Comparison of ENCODE assay signal across 14 mouse cellular contexts in genomic region chr11:6468541-6468940, GRCm38 (mm10). TPM values are rescaled to one million over a fixed set of nuclear protein-coding genes. Genes with fewer than 3 reads are reported as not detected.
DNase-seq lines count a peak whose midpoint lies in the region; ATAC-seq lines count a peak whose summit lies in the region.
"Had no signal": no experiment of that assay in that cellular context is flagged by ENCODE, and none has a peak within 500 bp of the region (broad histone marks: within the 10 kb centered on the region; RNA-seq: fewer than 3 reads in every experiment).

No protein-coding gene starts in this region.

- no peaks in the 10 kb centered on the region for H3K27me3 ChIP-seq in embryonic facial prominence, embryonic 14.5 days (replicated peaks; ENCODE audit: control insufficient read depth, insufficient read depth, low read length)
- H3K27me3 ChIP-seq in embryonic facial prominence, embryonic 10.5 days (replicated peaks; ENCODE audit: low read depth, poor library complexity, severe bottlenecking): no peaks in the 10 kb centered on the region
- H3K27me3 ChIP-seq: megakaryocyte, embryonic 14.5 days had no signal

- H3K36me3 ChIP-seq in embryonic facial prominence, embryonic 14.5 days (ENCODE audit: control insufficient read depth, insufficient read depth, low read length): peaks cover 36% of the 10 kb centered on the region
- H3K36me3 ChIP-seq in embryonic facial prominence, embryonic 10.5 days (replicated peaks): peaks cover 88% of the 10 kb centered on the region

- H3K4me3 ChIP-seq in embryonic facial prominence, embryonic 14.5 days (ENCODE audit: low read depth, low read length): no peak overlapping the region
- no peak overlapping the region for H3K4me3 ChIP-seq in embryonic facial prominence, embryonic 10.5 days
- H3K4me3 ChIP-seq: megakaryocyte, embryonic 14.5 days had no signal

- H3K27ac ChIP-seq in embryonic facial prominence, embryonic 14.5 days (replicated peaks; ENCODE audit: low read depth, low read length): no peak overlapping the region
- no peak overlapping the region for H3K27ac ChIP-seq in embryonic facial prominence, embryonic 10.5 days (replicated peaks)

- WGBS in embryonic facial prominence, embryonic 14.5 days: 63% methylated on average over 2 of the region's 2 CpGs
- 89% methylated on average over 2 of the region's 2 CpGs for WGBS in embryonic facial prominence, embryonic 10.5 days

- no peak for DNase-seq in embryonic facial prominence, embryonic 14.5 days (ENCODE audit: low spot score)
- DNase-seq in embryonic facial prominence, embryonic 10.5 days (ENCODE audit: low spot score): no peak
- DNase-seq in kidney, adult 9 months: peak; percentile 37
- DNase-seq in kidney, adult 18-20 months: no peak
- DNase-seq in ovary, postnatal 36 days (ENCODE audit: low spot score): peak; percentile 23
- DNase-seq in ovary, postnatal 10 days (ENCODE audit: low spot score): no peak
- DNase-seq in layer of hippocampus, adult 11-12 months (ENCODE audit: low spot score): no peak
- no peak for DNase-seq in layer of hippocampus, postnatal 14 days (ENCODE audit: low spot score in 2 of 2)
- DNase-seq: cerebellum, adult 11-12 months; heart, postnatal 10 days; layer of hippocampus, postnatal 36 days; lung, adult 2 months; thymus, adult 18-20 months had no signal

- H3K9me3 ChIP-seq in embryonic facial prominence, embryonic 14.5 days (ENCODE audit: control insufficient read depth, low read length): no peaks in the 10 kb centered on the region
- no peaks in the 10 kb centered on the region for H3K9me3 ChIP-seq in embryonic facial prominence, embryonic 10.5 days
- H3K9me3 ChIP-seq: megakaryocyte, embryonic 14.5 days had no signal

- no peak for ATAC-seq in embryonic facial prominence, embryonic 14.5 days (ENCODE audit: low read depth)

- 0 out of 2 replicates have a peak overlapping the region, but pooled peaks have one; percentile 4 for H3K4me2 ChIP-seq in embryonic facial prominence, embryonic 14.5 days (ENCODE audit: low read depth, low read length)

- H3K4me1 ChIP-seq in embryonic facial prominence, embryonic 14.5 days (ENCODE audit: control insufficient read depth, insufficient read depth, low read length): peaks cover 35% of the 10 kb centered on the region
- peaks cover 41% of the 10 kb centered on the region for H3K4me1 ChIP-seq in embryonic facial prominence, embryonic 10.5 days

- no peak overlapping the region for H3K9ac ChIP-seq in embryonic facial prominence, embryonic 14.5 days (ENCODE audit: low read depth, low read length)

RNA-seq across cellular contexts. Expression of gene Purb, which starts 7.2 kb away (rescaled TPM):
- polyA plus RNA-seq in embryonic facial prominence, embryonic 14.5 days (2014; fragmentation: Nextera tagmentation; extraction: Ambion mirVana): 28.8 and 29.2 TPM in 2 replicates
- polyA plus RNA-seq in embryonic facial prominence, embryonic 10.5 days (2016; fragmentation: Nextera tagmentation; extraction: Ambion mirVana): 17.5 and 17.7 TPM in 2 replicates
- 100 to 1,000 TPM; 258 to 283 TPM for total RNA-seq in layer of hippocampus, postnatal 14 days (2021)

RNA-seq across cellular contexts. Expression of gene H2afv, which starts 24.3 kb away (rescaled TPM):
- polyA plus RNA-seq in embryonic facial prominence, embryonic 14.5 days (2014; fragmentation: Nextera tagmentation; extraction: Ambion mirVana): 428 and 463 TPM in 2 replicates
- 746 and 786 TPM in 2 replicates for polyA plus RNA-seq in embryonic facial prominence, embryonic 10.5 days (2016; fragmentation: Nextera tagmentation; extraction: Ambion mirVana)
- 10 to 100 TPM; 39.7 to 40.2 TPM for total RNA-seq in layer of hippocampus, postnatal 14 days (2021)

RNA-seq across cellular contexts. Expression of gene Myo1g, which starts 52.2 kb away (rescaled TPM):
- polyA plus RNA-seq in embryonic facial prominence, embryonic 14.5 days (2014; fragmentation: Nextera tagmentation; extraction: Ambion mirVana): 2.1 and 2.4 TPM in 2 replicates
- polyA plus RNA-seq in embryonic facial prominence, embryonic 10.5 days (2016; fragmentation: Nextera tagmentation; extraction: Ambion mirVana): 0.75 and 1.1 TPM in 2 replicates
- total RNA-seq in layer of hippocampus, postnatal 14 days (2021): under 1 TPM; 0.48 to 0.74 TPM

RNA-seq across cellular contexts. Expression of gene Ppia, which starts 53.3 kb away (rescaled TPM):
- 4,672 and 4,857 TPM in 2 replicates for polyA plus RNA-seq in embryonic facial prominence, embryonic 14.5 days (2014; fragmentation: Nextera tagmentation; extraction: Ambion mirVana)
- 6,156 and 6,219 TPM in 2 replicates for polyA plus RNA-seq in embryonic facial prominence, embryonic 10.5 days (2016; fragmentation: Nextera tagmentation; extraction: Ambion mirVana)
- total RNA-seq in layer of hippocampus, postnatal 14 days (2021): 1,000 to 10,000 TPM; 1,939 to 1,976 TPM

Comparison
In these comparisons a context has a peak if more than half of its experiments do, and no peak if none do; other contexts are left out.
1. DNase-seq: peak in kidney, adult 9 months (single experiment) and ovary, postnatal 36 days (single experiment); none in embryonic facial prominence, embryonic 14.5 days (single experiment), embryonic facial prominence, embryonic 10.5 days (single experiment), kidney, adult 18-20 months (single experiment), ovary, postnatal 10 days (single experiment), layer of hippocampus, adult 11-12 months (single experiment) and layer of hippocampus, postnatal 14 days (0 of 2).